Mouse (Mus musculus) forebrain, embryonic 12.5 days (tissue): ENCODE data around the gene Cttn. TPM values are rescaled to one million over a fixed set of nuclear protein-coding genes. Genes with fewer than 3 reads are reported as not detected.

Experiments used
- ATAC-seq: fragments of 200-750 bp; cut with Nextera tagmentation; 2 replicates; pipeline ENCODE4 v1.8.0; 2017; ENCODE audit warnings: moderate TSS enrichment; ENCODE audit not compliant: low FRiP score
- H3K27ac ChIP-seq: fragments of 300-500 bp; sonication (generic); 2 replicates; pipeline ENCODE4 v1.5.1; 2016; ENCODE audit warnings: mild to moderate bottlenecking
- H3K27me3 ChIP-seq: fragments of 300-500 bp; sonication (generic); 2 replicates; pipeline ENCODE4 v1.6.1; 2016; ENCODE audit warnings: mild to moderate bottlenecking
- H3K36me3 ChIP-seq: fragments of 300-500 bp; sonication (generic); replicated peaks from 2 replicates; pipeline ENCODE4 v1.6.1; 2016; ENCODE audit warnings: mild to moderate bottlenecking
- H3K4me1 ChIP-seq: fragments of 300-500 bp; sonication (generic); 2 replicates; pipeline ENCODE4 v1.6.1; 2016
- H3K4me2 ChIP-seq: fragments of 300-500 bp; sonication (generic); 2 replicates; pipeline ENCODE4 v1.6.1; 2016; ENCODE audit warnings: mild to moderate bottlenecking, moderate library complexity
- H3K4me3 ChIP-seq: fragments of 300-500 bp; sonication (generic); replicated peaks from 2 replicates; pipeline ENCODE4 v1.5.1; 2016; ENCODE audit warnings: mild to moderate bottlenecking
- H3K9ac ChIP-seq: fragments of 300-500 bp; sonication (generic); 2 replicates; pipeline ENCODE4 v1.6.1; 2016; ENCODE audit warnings: mild to moderate bottlenecking
- H3K9me3 ChIP-seq: fragments of 300-500 bp; sonication (generic); 2 replicates; pipeline ENCODE4 v1.6.1; 2016
- WGBS: fragments of 180-500 bp; shearing (Covaris S2); methylation state at CpG from one replicate; pipeline ENCODE4 v1.1.7; 2016; 5-methylcytosine and 5-hydroxymethylcytosine counted together
- polyA plus RNA-seq: library from polyadenylated mRNA; unstranded; fragments of >200 nt; fragmentation: Nextera tagmentation; extraction: Ambion mirVana; gene quantifications from 2 replicates; pipeline ENCODE4 v1.2.1, GENCODE M21; 2016

Cttn gene
- polyA plus RNA-seq = 187 and 192 TPM in 2 replicates

DNA sequence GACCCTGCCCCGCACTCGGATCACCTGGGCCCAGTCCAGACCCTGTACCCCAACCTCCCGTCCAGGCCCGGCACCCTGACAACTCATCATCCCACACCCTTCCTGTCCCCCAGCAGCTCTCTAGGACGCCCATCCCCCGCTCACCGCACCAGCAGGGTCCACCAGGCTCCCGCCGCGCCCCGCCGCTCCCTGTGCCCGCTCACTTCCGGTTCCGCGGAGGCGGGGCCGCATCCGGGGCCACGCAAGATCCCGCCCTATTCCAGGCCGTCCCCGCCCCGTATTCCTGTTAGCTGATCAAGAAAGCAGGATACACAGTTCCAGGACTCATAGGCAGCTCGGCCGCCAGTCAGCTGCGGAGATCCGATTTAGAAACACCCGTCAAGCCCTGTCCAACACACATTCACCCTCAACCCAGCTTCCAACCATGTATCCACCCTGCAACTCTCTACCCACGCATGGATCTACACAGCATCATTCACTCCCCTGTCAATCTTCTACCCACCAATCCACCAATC is at the start of gene Cttn:
Gene Cttn (minus strand): TSS at position 465 of the 515 bp plus-strand sequence.
- peaks cover 14% of the 10 kb centered on the region for H3K4me1 ChIP-seq
- peaks cover 5% of the 10 kb centered on the region for H3K36me3 ChIP-seq
- H3K4me2 ChIP-seq = peak within 1 kb of the TSS; percentile 93
- under 1% methylated on average over 30 of the region's 30 CpGs for WGBS
- H3K4me3 ChIP-seq = peak within 1 kb of the TSS; percentile 92
- H3K27me3 ChIP-seq = no peaks in the 10 kb centered on the region
- peak within 1 kb of the TSS; percentile 65 for H3K27ac ChIP-seq
- peak within 1 kb of the TSS; percentile 98 for H3K9ac ChIP-seq
- no peaks in the 10 kb centered on the region for H3K9me3 ChIP-seq
- ATAC-seq = peak; percentile 97

DNA sequence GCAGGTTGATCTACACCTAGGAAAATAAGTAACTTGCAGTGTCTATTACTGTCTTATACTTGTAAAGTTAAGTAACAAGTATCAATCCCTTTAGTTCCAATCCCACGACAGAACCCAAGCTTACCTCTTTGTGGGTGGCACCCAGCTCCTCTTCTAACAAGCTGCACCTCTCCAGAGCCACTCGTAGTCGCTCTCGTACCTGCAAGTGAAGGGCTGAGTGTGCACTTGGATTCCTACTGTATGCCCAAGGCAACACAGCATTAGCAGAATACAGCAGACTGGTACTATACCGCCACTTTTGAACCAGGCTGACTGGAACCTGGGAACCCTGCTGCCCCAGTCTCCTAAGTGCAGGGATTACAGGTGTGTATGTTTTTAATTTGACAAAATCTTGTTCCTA is 49.0 kb upstream of the Cttn start:
- no peaks in the 10 kb centered on the region for H3K9me3 ChIP-seq
- no peaks in the 10 kb centered on the region for H3K27me3 ChIP-seq
- H3K36me3 ChIP-seq = peaks cover 56% of the 10 kb centered on the region
- H3K4me1 ChIP-seq = no peaks in the 10 kb centered on the region
- no peak overlapping the region for H3K4me3 ChIP-seq
- H3K4me2 ChIP-seq = no peak overlapping the region
- ATAC-seq = no peak
- no peak overlapping the region for H3K9ac ChIP-seq
- no peak overlapping the region for H3K27ac ChIP-seq
- 91% methylated on average over 5 of the region's 5 CpGs for WGBS

DNA sequence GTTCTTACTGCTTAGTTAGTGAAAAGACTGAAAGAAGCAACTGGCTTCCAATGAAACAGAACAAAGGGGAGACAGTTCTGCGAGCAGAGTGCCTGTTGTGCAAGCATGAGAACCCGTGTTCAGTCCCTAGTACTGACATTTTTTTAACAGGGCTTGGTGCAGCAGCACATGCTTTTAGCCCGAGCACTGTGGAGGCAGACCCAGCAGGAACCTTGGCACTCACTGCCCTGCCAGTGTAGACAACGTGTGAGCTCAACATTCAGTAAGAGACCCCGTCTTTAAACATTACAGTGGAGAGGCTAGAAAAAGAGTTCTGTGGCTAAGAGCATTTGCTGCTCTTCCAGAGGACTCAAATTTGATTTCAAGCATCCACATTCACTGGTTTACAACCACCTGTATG is 45.9 kb upstream of the Cttn start:
- Histone ChIP-seq H3K4me1 (no peaks in the 10 kb centered on the region), H3K9me3 (no peaks in the 10 kb centered on the region), H3K4me2 (no peak overlapping the region), H3K9ac (no peak overlapping the region), H3K4me3 (no peak overlapping the region), H3K36me3 (peaks cover 86% of the 10 kb centered on the region), H3K27me3 (no peaks in the 10 kb centered on the region), H3K27ac (no peak overlapping the region)
- WGBS = 83% methylated on average over 5 of the region's 5 CpGs
- no peak for ATAC-seq

DNA sequence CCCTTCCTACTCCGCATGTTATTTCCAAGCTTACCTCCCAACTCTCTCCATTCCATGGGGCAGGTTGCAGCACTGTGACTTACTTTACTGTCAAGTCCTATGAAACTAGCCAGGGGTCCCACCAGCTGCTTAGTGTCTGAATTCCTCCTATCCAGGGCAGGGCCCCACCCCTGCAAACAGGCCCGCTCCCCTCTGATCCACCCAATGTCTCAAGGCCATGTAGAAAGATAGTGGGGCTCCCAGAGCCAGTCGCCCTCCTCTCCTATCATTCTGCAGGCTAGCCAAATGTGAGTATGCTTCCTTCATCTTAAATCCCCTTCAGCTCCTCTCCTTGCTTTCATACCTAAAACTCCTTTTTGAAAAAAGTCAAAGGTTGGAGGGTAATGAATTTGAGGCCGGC is 38.3 kb upstream of the Cttn start:
- Histone ChIP-seq H3K27ac (no peak overlapping the region), H3K27me3 (no peaks in the 10 kb centered on the region), H3K9me3 (no peaks in the 10 kb centered on the region), H3K4me2 (no peak overlapping the region), H3K4me1 (no peaks in the 10 kb centered on the region), H3K9ac (no peak overlapping the region), H3K36me3 (peaks cover 95% of the 10 kb centered on the region), H3K4me3 (no peak overlapping the region)
- 90% methylated on average over 4 of the region's 4 CpGs for WGBS
- ATAC-seq = no peak

DNA sequence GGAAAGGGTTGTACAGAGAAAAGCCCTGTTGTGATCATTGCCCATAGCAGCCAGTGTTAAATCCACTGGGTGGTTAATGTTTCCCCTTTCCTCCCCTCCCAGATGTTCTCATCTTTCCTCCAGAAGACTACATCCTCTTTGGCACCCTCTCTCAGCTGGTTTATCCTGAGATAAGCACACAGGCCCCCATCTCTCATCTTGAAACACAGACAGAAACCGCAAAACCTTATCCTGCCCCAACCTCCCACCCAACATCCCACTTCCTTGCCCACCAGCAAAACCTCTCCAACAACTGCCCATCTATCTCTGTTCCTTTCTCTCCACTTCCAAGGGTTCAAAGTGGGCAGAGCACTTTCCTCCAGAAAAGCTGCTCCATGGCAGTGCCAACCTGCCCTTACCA is 36.0 kb upstream of the Cttn start:
- Histone ChIP-seq H3K4me3 (no peak overlapping the region), H3K4me1 (no peaks in the 10 kb centered on the region), H3K9me3 (no peaks in the 10 kb centered on the region), H3K36me3 (peaks cover 96% of the 10 kb centered on the region), H3K4me2 (no peak overlapping the region), H3K9ac (no peak overlapping the region), H3K27ac (no peak overlapping the region), H3K27me3 (no peaks in the 10 kb centered on the region)
- 92% methylated on average over 1 of the region's 1 CpGs for WGBS
- ATAC-seq = no peak

DNA sequence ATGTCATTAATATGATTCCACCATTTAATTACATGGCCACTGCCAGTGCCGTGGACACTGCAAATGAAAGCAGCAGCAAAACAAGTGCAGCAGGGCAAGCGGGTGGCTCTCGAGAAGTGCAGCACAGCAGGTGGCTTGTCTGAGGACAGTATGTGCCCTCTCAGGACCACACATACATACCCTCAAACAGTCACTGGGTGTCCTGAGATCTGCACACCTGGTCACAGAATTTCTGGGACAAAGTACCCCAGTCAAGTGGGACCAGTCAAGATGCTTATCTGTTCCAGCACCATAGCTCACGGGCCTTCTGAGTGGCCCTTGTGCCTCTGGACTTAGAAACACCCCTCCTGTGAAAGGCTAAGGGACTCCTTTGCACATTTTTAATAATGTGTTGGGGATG is 33.1 kb upstream of the Cttn start:
- Histone ChIP-seq H3K4me3 (no peak overlapping the region), H3K36me3 (peaks cover 90% of the 10 kb centered on the region), H3K4me2 (no peak overlapping the region), H3K4me1 (no peaks in the 10 kb centered on the region), H3K9me3 (no peaks in the 10 kb centered on the region), H3K9ac (no peak overlapping the region), H3K27me3 (no peaks in the 10 kb centered on the region), H3K27ac (no peak overlapping the region)
- ATAC-seq = no peak
- WGBS = 90% methylated on average over 4 of the region's 4 CpGs

DNA sequence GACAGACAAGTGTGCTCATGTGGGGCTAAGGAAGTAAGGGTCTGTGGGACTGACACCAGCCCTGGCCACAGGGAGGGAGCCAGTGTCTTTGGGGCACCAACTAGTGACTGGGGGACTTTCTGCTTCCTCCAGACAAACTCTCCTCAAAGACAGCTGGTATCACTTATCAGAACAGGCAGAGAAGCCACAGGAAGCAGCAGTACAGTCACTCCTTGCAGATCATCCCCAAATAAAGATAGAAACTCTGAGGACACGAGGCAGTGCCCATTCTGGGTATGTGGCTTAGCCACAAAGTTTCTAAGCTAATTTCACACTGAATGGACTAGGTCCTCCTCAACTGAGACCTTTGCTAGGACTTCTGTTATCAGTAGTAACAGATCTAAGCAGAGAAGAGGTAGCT is 22.1 kb upstream of the Cttn start:
- H3K36me3 ChIP-seq = peaks cover 87% of the 10 kb centered on the region
- WGBS = 84% methylated on average over 1 of the region's 1 CpGs

DNA sequence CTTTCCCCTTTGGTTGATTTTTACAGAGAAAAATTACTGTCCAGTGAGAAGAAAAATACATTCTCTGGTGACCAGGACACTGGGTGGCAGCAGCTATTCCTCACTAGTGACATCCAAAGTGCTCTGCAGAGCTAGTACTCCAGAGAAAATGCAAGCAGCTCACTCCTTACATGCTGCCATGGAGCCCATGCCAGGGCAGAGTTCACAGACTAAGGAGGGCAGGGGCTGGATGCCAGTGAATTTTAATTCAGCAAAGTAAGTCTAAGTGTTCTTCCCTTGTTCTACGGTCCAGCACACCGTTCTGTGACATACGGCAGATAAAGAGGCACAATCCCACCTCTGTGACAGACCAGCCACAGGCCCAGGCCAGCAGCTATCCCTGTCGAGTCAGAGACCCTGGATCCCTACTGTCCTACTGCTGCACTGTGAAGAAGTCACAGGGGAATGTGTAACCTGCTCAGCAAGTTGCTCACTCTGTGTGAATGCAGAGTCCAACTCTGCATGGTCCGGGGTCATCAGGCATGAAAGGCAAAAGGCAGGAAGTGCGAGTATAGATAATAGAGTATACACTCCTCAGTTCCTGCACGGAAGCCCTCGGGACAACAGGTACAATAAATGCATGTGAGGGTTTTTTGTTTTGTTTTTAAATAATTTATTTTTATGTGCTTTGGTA is 19.5 kb upstream of the Cttn start:
- Histone ChIP-seq H3K9me3 (no peaks in the 10 kb centered on the region), H3K4me2 (no peak overlapping the region), H3K9ac (no peak overlapping the region), H3K4me3 (no peak overlapping the region), H3K27me3 (no peaks in the 10 kb centered on the region), H3K36me3 (peaks cover 85% of the 10 kb centered on the region), H3K4me1 (no peaks in the 10 kb centered on the region), H3K27ac (no peak overlapping the region)
- WGBS = 88% methylated on average over 8 of the region's 8 CpGs
- no peak for ATAC-seq

More for the DNA sequence above, 22.1 kb upstream of the Cttn start:
- H3K4me3 ChIP-seq = no peak overlapping the region
- H3K4me1 ChIP-seq = no peaks in the 10 kb centered on the region
- no peak for ATAC-seq
- H3K27ac ChIP-seq = no peak overlapping the region
- H3K27me3 ChIP-seq = no peaks in the 10 kb centered on the region
- H3K9me3 ChIP-seq = no peaks in the 10 kb centered on the region
- no peak overlapping the region for H3K4me2 ChIP-seq
- H3K9ac ChIP-seq = no peak overlapping the region

DNA sequence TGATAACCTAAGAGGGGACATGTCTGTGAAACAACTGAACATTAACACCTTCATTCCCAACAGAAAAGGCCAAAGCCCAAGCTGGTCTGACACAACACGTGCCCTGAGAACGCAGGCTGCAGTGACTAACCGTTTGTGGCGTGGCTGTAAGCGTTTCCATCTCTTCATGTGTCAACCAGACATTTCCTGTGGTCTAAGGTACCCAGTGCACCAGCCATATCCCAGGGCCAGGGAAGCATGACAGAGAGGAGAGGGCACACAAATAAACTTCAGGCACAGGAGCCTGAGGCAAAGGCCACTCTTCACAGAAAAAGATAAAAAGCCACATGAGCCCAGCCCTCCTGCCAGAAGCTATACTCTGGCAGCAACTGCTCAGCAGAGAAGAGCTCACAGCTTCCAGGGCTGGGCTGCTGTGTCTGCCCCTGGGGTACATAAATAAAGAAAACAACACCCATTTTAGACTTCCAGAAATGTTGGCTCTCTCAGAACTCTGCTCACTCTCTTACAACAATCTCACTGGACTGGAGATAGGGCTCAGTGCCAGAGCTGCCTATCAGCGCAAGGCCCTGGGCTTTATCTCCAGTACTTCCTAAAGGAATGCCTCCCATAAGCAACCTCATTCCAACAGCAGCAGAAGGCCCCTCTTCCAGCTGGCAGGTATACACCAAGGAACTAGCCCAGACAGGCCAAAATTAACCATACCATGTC is 18.4 kb upstream of the Cttn start:
- no peaks in the 10 kb centered on the region for H3K27me3 ChIP-seq
- 92% methylated on average over 6 of the region's 6 CpGs for WGBS
- no peaks in the 10 kb centered on the region for H3K4me1 ChIP-seq
- no peak overlapping the region for H3K9ac ChIP-seq
- no peak overlapping the region for H3K4me3 ChIP-seq
- H3K4me2 ChIP-seq = no peak overlapping the region
- ATAC-seq = no peak
- no peaks in the 10 kb centered on the region for H3K9me3 ChIP-seq
- H3K36me3 ChIP-seq = peaks cover 86% of the 10 kb centered on the region
- H3K27ac ChIP-seq = no peak overlapping the region

DNA sequence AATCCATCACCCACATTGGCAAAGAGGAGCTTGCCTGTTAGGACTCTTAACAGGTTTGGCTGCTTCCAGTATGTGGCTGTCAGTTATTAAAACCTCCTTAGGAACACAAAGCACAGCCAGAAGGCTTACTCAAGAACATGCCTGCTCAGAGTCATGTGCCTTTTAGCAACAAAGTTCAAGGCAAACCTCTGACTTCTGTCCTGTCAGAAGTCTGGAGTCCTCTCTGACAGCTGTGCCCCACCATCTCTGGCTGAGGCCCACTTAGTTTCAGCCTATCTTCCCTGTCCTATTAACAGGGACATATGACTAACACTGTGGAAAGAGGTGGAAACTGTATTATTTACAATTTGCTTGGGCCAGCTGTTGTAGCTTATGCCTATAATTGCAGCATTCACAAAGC is 9.5 kb upstream of the Cttn start:
- no peak for ATAC-seq
- no peak overlapping the region for H3K9ac ChIP-seq
- H3K36me3 ChIP-seq = peaks cover 91% of the 10 kb centered on the region

DNA sequence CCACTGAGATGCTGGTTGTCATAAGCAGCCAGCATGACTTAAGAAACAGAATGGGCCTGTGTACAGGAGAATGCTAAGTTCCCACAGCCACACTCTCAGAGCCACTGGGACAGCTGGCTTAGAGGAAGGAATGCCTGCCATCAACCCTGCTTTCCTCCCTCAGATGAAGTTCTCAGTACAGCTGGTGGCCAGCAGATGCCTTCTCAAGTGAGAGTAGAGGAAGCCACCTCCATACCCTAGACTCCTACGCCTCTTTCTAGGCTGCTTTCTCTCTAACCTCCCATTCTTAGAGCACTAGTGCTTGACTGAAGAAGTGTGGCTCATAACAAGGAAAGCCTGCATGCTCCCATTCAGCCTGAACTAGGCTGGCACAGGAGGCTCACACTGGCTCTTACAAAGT is 8.8 kb upstream of the Cttn start:
- no peaks in the 10 kb centered on the region for H3K4me1 ChIP-seq
- H3K9me3 ChIP-seq = no peaks in the 10 kb centered on the region
- no peak for ATAC-seq
- H3K27me3 ChIP-seq = no peaks in the 10 kb centered on the region
- H3K9ac ChIP-seq = no peak overlapping the region
- H3K27ac ChIP-seq = no peak overlapping the region
- H3K4me2 ChIP-seq = no peak overlapping the region
- H3K36me3 ChIP-seq = peaks cover 84% of the 10 kb centered on the region
- 100% methylated on average over 1 of the region's 1 CpGs for WGBS
- no peak overlapping the region for H3K4me3 ChIP-seq

More for the DNA sequence above, 9.5 kb upstream of the Cttn start:
- Histone ChIP-seq H3K27ac (no peak overlapping the region), H3K4me2 (no peak overlapping the region), H3K4me1 (no peaks in the 10 kb centered on the region), H3K9me3 (no peaks in the 10 kb centered on the region), H3K27me3 (no peaks in the 10 kb centered on the region), H3K4me3 (no peak overlapping the region)

DNA sequence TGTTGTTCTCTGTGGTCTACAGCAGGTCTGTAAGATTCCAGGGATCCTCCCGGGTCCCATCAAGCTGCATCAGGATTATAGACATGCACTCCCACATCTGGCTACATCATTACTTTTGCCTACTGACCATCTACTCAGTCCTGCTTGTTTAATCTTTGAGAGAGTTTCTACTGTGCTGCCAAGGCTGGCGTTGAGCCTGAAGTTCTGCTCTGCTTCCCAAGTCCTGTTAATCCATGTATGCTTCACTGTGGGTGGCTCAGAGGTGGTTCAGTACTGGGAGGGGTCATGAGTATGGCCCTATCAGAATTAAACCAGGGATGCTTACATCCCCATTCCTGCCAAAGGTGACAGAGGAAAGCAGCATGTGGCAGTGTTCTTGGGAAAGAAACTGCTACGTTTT is 4.9 kb upstream of the Cttn start:
- peaks cover 45% of the 10 kb centered on the region for H3K36me3 ChIP-seq
- no peak overlapping the region for H3K27ac ChIP-seq
- H3K4me3 ChIP-seq = no peak overlapping the region
- no peak overlapping the region for H3K4me2 ChIP-seq
- no peaks in the 10 kb centered on the region for H3K9me3 ChIP-seq
- no peaks in the 10 kb centered on the region for H3K27me3 ChIP-seq
- no peak for ATAC-seq
- H3K9ac ChIP-seq = no peak overlapping the region
- no peaks in the 10 kb centered on the region for H3K4me1 ChIP-seq
- WGBS = 89% methylated on average over 3 of the region's 3 CpGs

DNA sequence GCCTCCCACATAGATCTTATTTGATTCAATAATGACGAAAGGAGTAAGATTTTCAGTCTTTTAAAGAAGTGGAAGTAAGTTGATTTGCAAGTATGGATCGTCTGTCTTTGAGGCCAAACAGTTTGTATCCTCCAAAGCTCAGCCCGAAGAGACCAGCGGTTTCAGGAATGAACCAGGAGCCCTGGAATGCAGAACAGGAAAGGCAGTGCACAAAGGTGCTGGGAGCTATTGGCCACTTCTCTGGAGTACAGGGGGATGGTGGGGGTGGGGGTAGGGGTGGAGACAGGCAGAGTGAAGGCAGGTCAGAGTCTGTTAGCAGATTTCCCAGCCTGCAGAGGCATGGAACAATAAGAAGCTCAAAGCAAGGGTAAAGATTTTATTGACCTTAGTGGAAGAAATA is 2.7 kb upstream of the Cttn start:
- no peak for ATAC-seq
- H3K27ac ChIP-seq = no peak overlapping the region
- WGBS = 74% methylated on average over 4 of the region's 4 CpGs
- no peak overlapping the region for H3K4me2 ChIP-seq
- H3K9me3 ChIP-seq = no peaks in the 10 kb centered on the region
- H3K4me1 ChIP-seq = peaks cover 14% of the 10 kb centered on the region
- no peaks in the 10 kb centered on the region for H3K27me3 ChIP-seq
- H3K4me3 ChIP-seq = no peak overlapping the region
- no peak overlapping the region for H3K9ac ChIP-seq
- H3K36me3 ChIP-seq = peaks cover 24% of the 10 kb centered on the region
